Mouse (Mus musculus) heart, postnatal 0 days (tissue): ENCODE results near the gene Ecm2.

ENCODE experiments used
- CTCF ChIP-seq: IDR thresholded peaks from 2 replicates; pipeline ENCODE4 v1.5.1; 2016; ENCODE audit warnings: antibody characterized with exemption, control low read depth, low read depth
- EP300 ChIP-seq: IDR thresholded peaks from 2 replicates; pipeline ENCODE4 v1.6.1; 2016; ENCODE audit warnings: antibody characterized with exemption, low read depth

GRCm38 (mm10) chr13:49556203-49556602, 51.6 kb downstream of the Ecm2 start:
- TF ChIP-seq CTCF (no peak), EP300 (no peak)
